Mouse (Mus musculus) thymus, postnatal 0 days (tissue): ENCODE data around the gene Mtg2. TPM values are rescaled to one million over a fixed set of nuclear protein-coding genes. Genes with fewer than 3 reads are reported as not detected.

ENCODE experiments used
- DNase-seq: peaks from one replicate; pipeline ENCODE4 v3.0.0-alpha.2; 2015; ENCODE audit warnings: low spot score
- polyA plus RNA-seq: library from polyadenylated mRNA; unstranded; fragments of >200 nt; fragmentation: Nextera tagmentation; extraction: Ambion mirVana; gene quantifications from 2 replicates; pipeline ENCODE4 v1.2.1, GENCODE M21; 2015

The Mtg2 gene
- polyA plus RNA-seq, 1 experiment from 2014 or later, result 25.6 TPM

- peak; percentile 46 for DNase-seq
Measured at GRCm38 (mm10) chr2:180051986-180052733, 18.2 kb upstream of the Mtg2 start.

DNA sequence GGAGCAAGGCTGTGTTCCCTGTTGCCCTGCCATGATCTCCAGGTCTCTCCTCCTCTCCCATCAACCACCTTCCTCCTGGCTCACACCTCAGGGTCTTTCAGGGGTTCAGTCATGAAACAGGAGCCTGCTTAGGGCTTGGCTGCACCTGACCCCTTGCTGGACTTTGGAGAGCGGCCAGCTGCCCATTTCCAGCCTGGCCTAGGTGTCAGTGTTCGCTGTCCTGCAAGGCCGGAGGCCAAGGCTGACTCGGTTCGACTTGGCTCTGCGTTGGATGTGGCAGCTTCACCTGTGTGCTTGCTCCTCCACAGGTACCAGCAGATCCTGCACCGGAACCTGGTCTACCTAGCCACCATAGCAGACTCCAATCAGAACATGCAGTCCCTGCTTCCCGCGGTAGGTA, 17.4 kb upstream of the Mtg2 start:
- DNase-seq, result no peak

DNA sequence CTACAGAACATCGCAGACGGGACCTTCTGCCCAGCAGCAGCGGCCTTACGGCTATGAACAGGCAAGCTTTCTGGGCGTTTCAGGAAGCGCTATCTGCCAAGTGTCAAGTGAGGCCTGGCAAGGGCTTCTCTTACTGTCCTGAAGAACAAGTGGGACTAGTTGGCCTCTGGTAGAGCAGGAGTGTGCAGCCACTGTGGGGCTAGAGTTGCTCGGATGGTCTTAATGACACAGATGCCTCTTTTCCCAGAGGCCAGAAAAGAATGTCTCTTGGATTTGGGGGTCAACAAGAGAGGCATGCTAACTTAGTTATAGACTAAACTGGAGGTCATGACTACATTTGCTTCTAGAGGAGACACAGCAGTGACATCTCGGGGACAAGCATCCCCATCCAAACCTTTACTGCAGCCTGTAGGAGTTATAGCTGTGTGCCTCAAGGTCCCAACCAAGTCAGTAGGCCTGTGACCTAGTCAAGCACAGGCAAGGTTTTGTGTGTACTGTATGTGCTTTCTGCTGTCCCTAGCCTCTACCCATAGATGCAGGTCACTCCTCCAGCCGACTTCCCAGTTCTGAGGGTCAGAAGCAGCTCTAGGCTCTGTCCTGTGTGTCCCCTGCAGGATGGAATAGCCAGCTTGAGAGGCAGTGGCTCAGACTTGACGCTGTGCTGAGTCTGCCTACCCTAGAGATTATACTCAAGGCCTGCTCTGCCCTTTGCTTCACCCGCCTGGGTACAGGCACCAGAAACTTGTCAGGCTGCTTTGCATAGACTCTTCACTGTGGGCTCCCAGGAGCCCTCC, 6.9 kb upstream of the Mtg2 start:
- DNase-seq, result no peak

DNA sequence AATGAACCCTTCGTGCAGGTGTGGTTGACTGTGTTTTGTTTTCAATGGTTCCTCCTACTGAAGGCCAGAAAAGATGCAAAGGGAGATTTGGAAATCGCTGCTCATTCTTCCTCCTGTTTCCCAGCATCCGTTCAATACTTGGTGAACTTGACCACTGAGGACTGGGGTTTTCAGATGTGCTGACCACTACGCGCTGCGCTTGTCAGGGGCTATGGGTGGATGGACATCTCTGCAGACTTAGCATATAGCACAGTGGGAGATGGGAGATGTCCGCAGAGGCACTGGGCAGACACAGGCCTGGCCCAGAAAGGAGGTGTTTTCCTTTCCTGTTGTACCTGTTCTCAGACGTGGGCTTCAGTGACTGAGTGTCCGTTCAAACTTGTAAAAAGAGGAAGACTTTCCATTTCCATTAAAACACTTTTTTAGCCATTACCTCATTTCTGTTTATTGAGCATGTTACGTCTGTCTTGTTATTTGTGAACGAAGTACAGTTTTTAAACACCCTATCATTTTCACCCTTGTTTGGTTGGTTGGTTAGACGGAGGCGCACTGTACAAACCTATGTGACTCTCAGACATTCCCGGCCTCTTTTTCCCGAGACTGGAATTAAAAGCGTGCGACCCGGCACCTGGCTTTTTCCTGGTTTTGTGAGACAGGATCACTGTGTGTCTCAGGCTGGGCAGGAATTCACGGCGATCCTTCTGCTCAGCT, 463 bp upstream of the Mtg2 start:
- no peak for DNase-seq

DNA sequence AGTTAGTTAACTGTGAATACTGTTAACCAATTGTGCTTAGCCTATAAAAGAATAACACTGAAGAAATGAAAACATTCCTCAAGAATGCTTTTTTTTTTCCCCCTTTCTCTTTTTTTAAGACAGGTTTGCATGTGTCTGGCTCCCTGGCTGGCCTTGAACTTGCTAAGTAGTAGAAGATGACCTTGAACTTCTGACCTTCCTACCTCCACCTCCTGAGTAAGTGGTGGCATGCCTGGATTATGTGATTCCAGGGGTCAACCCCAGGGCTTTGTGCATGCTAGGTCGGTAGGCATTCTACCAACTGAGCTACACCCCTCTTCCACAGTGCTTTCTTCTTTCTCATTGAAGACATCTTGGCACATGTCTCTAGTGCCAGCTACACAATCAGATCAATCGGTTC, 1.3 kb downstream of the Mtg2 start:
- DNase-seq, result no peak

DNA sequence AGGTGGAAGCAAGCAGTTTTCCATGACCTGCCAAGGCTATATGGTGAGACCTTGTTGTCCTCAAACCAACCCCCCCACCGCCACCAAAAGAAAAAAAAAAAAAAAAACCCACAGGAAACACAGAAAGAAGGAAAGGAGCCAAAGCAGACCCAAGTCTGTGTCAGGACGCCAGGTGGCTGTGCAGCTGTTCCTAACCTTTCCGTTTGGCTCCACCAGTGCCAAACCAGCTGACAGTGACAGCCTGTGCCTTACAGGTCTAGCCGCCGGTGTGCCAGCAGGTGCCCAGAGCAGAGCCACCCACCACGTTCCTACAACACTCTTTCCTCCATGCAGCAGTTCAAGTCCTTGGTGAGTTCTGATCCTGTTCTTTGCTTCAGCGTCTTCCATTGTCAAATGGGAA, 2.5 kb downstream of the Mtg2 start:
- peak; percentile 67 for DNase-seq

DNA sequence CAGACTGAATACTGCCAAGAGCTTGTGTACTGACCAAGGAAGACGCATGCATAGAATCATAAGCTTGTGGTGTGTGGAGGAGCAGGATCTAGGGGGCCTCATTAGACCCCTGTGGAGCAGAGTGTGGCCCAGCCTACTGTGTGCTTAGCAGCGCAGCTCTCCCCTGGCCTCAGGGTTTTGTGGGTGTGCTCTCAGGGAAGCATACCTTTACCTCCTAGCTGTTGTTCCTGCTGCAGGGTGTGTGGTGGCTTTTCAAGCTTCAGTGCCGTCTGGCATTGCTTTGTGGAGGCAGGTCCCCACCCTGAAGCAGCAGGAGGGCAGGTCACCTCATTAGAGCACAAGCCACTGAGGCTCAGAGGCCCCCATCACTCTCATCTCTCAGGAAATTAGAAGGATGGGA, 7.2 kb downstream of the Mtg2 start:
- DNase-seq, result no peak

GRCm38 (mm10) chr2:180080680-180081079, 10.3 kb downstream of the Mtg2 start:
- DNase-seq, result no peak

GRCm38 (mm10) chr2:180083063-180083462, 12.7 kb downstream of the Mtg2 start:
- no peak for DNase-seq

GRCm38 (mm10) chr2:180084565-180084964, 14.2 kb downstream of the Mtg2 start:
- DNase-seq, result no peak

- DNase-seq, result no peak
Measured at GRCm38 (mm10) chr2:180085926-180086636, 15.7 kb downstream of the Mtg2 start.

DNA sequence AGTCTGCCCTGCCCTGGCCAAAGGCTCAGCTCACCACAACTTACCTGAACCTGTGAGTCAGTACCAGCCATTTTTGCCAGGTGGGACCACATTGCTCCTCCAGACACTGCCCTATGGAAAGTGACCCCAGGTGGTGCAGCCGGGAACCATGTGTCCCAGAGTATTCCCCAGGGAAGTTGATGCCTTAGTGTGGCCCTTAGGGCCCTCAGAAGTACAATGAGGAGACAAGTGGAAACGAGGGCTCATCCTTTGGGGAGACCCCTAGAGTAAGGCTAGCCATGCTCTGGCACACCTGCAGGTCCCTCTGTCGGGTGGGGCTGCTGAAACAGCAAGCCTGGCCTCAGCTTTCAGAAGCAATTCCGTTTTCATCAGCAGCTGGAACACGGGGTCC, 16.2 kb downstream of the Mtg2 start:
- no peak for DNase-seq

GRCm38 (mm10) chr2:180087472-180087871, 17.1 kb downstream of the Mtg2 start:
- no peak for DNase-seq

GRCm38 (mm10) chr2:180090285-180090684, 19.9 kb downstream of the Mtg2 start:
- no peak for DNase-seq

DNA sequence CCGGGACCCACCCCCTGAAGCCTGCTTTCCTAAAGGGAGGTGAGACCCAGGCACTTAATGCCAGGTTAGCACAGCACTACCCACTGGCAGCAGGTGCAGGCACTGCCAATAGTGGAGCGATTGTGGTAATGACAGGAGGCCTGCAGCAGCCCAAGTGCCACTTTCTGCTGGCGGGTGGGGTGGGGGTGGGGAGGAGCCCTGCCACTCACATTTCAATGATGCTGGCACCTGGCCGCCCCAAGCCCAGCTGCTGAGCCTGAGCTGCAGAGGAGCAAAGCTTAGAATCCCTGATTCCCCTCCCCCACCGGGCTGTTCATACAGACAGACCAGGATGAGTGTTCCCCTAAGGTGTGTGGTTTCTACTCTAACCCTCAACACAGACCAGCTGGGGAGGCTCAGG, 25.3 kb downstream of the Mtg2 start:
- DNase-seq, result peak; percentile 91

DNA sequence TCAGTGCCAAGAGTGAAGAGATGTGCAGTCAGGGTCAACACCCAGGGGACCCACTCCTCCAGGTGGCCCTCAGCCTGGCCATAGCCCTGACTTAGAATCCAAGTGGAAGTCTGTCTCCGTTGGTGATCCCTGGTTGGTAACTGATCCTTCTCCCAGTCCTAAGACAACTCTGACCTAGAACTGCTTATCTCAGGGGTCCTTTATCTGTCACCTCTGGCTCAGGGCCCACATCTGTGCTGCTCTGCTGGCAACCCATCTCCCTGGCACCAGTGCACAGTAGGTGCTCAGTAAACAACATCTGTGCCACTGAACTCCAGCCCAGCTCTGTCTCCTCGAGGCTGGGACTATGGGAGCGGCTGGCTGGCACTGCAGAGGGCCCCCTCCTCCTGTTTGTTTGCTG, 27.2 kb downstream of the Mtg2 start:
- no peak for DNase-seq

- peak; percentile 35 for DNase-seq
Measured at GRCm38 (mm10) chr2:180098167-180098566, 27.8 kb downstream of the Mtg2 start.

GRCm38 (mm10) chr2:180099529-180099928, 29.1 kb downstream of the Mtg2 start:
- peak; percentile 82 for DNase-seq

- DNase-seq, result no peak
Measured at GRCm38 (mm10) chr2:180103151-180103977, 33.0 kb downstream of the Mtg2 start.

- peak; percentile 83 for DNase-seq
Measured at GRCm38 (mm10) chr2:180103978-180104658, 33.7 kb downstream of the Mtg2 start, which contains the start of gene Hrh3. Gene Hrh3, minus strand, starts transcription at chr2:180104488.
